Mouse (Mus musculus): Measurements from ENCODE around the gene 4931428F04Rik.
"Not testable (repeated sequence)": the region's sequence is repeated elsewhere in the genome, so short reads cannot be mapped to it uniquely, and the experiment has no call there.

4931428F04Rik gene

DNA sequence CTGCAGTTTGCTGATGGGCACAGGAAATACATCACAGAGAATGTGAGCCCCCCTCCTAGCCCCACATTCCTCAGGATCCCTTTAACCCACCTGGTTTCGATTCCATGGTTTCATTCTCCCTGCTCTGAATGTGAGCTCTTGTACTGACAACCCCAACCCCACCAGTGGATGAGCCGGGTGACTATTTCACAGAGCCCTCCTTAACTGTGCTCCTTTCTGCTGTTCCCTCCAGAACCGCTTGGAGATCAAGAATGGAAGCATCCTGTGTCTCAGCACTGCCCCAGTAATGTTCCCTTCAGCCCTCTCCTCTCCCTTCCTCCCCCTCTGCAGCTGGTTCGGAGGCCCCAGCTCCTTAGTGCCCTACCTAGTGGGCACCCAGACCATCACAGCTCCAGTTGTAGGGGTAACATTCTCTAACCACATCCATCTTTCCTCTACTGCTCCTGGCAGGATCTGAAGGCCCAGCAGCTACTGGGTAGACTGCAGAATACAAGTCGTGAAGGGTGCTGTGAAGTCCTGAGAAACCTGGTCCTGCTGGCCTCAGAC lies 16.6 kb upstream of the 4931428F04Rik start:
- no peak for DNase-seq

DNA sequence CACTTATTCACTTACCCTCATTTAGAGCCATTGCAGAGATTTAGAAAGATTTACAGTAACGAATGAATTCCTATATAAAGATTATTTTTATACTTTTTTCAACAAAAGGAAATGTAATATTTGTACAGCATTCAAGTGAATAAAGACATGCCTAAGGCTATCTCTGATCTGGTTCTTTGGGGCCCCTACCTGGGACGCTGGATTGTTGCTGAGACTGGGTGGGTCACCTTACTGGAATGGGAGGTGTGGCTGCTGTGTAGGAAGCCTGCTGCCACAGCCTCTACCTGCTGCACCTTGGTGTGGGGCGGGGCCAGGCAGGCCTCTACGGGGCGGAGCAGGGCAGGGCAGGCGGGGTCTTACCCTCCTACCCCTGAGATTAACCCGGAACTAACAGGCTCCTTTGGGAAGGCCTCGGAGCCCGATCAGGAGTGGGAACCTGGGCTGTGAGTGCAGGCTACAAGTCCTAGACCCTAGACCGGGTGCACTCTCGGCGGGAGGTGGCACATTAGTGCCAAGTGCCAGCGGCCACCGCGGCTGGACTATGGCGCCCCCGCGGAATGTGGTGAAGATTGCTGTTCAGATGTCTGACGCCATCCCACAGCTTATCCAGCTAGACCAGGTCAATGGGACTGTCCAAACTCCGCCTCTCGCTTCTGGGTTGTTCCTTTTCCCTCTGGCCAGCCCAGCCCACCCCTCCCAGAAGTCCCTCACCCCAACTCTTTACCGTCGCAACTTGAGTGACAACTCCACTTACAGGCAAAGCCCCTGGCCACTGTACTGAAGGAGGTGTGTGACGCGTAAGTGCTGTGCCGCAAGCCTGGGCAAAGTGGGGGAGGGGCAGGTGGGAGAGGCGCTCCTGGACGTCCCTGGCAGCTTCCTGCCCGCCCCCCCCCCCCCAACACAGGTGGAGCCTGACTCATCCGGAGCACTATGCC lies 15.8 kb upstream of the 4931428F04Rik start, which contains the start of gene Elmo3:
Gene Elmo3, plus strand, starts transcription at position 391 of the 935 bp plus-strand sequence.
- DNase-seq: peak; percentile 85

DNA sequence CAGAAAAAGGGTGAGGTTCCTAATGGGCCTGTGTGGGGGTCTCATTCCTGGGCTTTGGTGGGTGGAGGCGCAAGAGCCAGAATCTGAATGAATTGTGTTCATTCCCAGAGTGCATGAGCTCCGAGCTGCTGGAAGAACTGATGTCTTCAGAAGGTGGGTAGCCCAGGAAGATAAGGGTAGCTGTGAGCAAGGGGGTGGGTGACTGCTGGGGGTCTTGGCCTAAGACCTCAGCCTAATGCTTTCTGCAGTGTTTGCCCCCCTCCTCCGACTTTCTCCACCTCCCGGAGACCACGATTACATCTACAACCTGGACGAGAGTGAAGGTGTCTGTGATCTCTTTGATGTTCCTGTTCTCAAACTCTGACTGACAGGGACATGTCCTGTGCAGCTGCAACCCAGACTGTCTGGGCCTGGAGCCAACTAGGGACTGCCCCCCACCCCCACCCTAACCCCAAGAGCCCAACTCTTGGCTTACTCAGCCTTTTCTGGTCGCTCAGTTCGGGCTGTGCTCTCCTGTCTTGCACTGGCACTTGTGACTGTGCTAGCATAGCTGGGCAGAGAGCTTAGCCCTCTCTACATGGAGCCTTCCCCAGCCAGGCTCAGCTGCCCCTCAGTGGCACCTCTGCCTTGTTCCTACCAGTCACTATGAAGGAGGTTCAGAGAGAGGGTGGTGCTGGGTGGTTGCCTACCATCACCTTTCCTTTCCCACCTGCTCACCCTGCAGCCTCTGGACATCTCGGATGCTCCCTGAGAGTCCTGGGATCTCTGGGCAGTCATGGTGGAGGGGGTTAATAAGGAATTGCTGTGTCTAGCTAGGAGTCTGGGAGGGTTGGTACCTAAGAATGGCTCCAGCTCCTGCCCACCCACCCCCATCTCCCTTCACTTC lies 14.9 kb upstream of the 4931428F04Rik start:
- DNase-seq: no peak

DNA sequence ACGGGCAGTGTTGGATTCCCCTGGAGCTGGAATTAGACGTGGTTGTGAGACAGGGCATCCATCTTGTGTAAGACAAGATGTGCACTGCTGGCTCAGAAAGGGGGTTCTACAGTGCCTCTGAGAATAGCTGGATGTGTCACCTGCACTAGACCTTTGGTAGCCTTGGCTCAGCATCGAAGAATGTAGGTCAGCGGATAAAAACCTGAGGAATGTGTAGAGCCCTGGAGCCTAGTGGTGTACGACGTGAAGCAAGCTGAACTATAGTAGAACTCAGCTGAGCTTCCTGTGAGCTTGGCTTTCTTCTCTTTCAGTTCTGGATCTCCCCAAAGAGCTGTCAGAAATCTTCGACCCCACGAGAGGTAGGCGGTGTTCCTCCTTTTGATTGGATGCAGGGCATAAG lies 14.2 kb upstream of the 4931428F04Rik start:
- DNase-seq: no peak

DNA sequence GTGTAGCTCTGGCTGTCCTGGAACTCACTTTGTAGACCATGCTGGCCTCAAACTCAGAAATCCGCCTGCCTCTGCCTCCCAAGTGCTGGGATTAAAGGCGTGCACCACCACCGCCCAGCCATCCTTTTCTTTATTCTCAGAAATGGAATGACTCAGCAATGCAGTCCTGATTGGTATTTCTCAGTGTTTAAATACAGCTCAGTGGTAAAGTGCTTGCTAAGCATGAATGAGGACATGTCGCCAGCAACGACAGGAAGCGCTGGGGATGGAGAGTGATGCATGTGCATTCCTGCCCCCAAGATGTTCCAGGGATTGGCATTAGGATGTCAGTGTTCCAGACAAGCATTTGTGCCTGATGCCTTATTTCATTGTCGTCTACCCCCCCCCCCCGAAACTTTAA lies 13.7 kb upstream of the 4931428F04Rik start:
- DNase-seq: no peak

DNA sequence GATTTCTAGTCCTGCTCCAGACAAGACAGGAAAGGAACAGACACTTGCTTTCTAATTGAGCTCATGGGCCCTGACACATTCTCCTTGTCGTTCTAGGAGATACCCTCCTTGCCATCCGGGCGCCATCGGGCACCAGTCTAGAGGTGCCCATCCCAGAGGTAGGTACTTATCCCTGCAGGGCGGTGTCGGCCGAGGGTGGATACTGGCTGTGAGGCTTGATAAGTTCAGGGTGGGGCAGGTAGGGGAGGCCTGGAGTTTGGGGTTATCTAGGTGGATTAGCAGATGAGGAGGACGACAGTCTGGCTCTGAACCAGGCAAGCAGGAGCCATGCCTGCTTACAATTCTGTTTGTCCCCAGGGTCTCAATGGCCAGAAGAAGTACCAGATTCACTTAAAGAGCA lies 10.3 kb upstream of the 4931428F04Rik start:
- DNase-seq: no peak

DNA sequence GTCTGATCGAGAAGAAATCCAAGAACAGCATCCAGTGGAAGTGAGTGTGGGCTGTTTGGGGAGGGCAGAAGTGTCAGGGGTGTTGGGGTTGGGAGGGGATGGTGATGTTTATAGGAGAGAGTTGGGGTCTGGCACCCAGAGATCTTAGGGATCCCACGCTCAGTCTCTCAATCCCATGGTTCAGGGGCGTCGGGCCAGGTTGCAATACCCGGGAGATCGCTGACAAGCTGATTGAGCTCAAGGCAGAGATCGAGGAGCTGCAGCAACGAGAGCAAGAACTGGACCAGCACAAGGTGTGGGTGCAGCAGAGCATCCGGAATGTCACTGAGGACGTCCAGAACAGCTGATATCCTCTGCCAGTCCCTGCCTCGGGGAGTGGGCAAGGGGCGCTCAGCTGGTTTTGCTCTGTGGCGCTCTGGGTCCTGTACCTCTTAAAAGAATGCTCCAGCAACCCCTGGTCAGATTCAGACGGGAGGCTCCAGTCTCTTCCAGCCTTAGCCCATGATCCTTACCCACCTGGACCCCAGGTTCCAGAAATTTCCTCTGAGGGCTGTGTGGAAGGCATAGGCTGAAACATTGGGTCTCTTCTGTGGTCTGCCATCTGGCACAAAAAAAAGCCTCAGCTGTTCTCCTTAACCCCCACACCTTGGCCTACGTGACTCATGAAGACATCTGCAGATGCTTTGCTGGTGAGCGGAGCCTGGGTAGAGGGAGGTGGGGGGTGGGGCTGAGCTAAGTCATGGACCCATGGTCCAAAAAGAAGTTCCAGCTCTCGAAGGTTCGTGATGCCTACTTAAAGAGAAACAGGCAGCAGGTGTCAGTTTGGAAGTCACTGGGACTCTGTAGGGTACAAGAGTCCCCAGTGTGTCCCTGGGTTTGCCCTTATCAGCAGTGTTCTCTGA lies 8.9 kb upstream of the 4931428F04Rik start:
- no peak for DNase-seq

DNA sequence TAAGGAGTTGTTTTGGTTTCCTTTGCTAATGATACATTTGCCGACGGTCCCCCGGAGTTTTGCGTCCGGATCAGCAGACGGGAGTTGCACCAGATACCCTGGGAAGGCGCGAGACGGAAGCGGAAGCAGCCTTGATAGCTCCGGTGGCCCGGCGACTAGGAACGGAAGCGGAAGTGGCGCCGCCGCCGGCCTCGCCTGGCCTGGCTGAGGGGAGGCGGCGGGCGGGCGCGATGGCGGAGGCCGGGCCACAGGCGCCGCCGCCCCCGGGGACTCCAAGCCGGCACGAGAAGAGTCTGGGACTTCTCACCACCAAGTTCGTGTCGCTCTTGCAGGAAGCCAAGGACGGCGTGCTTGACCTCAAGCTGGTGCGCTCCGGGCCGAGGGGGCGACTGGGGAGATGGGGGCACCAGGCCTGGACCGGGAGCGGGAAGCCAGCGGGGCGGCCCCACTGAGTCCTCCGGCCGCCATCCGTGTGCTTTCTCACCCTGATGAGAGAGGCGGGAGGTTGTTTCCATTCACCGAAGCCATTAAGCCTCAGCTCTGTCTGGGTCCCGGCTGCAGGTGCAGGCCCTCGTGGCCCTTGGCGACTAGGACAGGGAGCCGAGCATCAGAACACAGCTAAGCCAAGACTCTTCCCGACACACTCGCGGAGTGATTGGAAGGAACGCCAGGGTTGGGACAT lies 8.0 kb upstream of the 4931428F04Rik start, which contains the start of gene E2f4:
Gene E2f4, plus strand, starts transcription at position 153 of the 682 bp plus-strand sequence.
- DNase-seq: peak; percentile 95

DNA sequence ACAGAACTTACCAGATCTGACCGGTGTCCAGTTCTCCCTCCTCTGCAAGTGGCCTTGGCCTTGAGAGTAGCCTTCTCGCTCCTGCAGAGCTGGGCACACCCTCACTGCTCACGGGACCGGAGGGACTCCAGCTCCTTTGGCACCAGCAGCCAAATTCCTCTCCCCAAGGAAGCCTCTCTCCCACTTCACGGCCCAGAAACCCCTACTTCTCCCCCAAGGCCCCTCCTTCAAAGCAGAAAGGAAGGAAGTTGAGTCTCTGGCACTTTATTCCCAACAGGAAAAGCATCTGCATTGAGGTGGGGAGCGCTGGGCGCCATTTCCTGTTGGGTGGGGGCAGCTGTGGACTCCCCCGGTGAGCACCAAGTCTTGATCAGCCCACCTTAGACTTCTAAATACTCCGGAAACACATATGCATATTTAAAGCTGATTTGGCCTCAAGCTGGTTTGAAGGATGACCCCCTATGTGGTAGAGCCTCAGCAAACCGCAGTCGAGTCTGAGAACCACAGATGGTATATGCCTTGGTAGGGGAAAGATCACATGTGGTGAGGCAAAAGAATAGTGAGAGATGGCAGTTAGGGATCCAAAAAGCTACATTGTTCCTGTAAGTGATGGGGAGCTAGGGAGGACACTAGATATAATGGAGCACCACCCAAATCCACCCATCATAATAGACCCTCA lies 6.4 kb upstream of the 4931428F04Rik start, which contains the start of gene Exoc3l:
Gene Exoc3l, minus strand, starts transcription at position 207 of the 679 bp plus-strand sequence.
- peak; percentile 61 for DNase-seq

DNA sequence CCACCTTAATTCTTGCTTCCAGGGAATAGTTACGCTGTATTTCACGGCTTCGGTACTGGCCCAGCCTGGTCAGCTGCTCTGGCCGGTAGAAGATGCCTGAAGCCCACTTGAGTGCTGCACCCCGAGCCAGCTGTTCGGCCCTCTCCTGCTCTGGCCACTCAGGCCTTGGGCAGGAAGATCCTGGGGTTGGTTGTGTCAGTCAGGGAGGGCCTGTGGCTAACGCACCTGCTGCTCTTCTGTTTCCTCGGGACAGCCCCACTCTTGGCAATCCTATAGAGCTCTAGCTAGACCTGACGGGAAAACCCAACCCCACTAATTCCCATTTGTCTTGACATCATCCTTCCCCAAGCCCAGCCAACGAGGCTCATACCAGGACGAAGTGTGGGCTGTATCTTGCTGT lies 5.6 kb upstream of the 4931428F04Rik start:
- DNase-seq: no peak

DNA sequence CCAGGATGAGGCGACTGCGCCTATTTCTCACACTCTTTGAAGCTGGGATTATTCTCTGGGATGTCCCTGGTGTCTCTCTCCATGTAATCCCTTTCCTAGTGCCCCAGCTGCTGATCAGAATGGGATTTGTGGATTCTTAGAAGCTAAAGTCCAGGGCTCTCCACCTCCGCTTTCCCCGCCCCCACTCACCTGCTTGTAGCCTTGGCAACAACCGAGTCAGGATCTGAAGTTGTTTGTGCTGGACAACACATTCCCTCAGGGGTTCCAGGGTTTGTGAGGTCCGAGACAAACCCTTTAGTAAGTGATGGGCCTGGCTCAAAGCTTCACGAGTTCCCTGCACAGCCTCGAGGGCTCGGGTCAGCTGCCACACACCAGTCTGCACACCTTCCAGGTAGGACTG lies 5.1 kb upstream of the 4931428F04Rik start:
- DNase-seq: no peak

DNA sequence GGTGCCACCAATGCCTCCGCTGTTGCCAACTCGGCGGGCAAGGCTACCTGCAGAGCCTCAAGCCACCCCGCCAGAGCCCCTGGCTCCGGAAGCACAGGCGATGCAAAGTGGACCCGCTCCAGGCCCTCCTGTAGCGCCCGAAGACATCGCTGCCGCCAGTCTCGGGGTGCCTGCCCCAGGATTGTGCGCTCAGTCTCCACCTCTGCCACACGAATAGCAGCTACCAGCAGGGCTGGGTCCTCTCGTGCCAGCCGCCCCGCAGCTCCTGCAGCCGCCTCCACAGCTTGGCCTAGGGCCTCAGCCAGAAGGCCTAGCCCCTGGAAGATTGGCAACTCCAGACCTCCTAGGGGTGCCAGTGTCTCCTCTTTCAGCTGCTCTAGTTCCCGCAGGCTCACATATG lies 3.7 kb upstream of the 4931428F04Rik start:
- DNase-seq: no peak

DNA sequence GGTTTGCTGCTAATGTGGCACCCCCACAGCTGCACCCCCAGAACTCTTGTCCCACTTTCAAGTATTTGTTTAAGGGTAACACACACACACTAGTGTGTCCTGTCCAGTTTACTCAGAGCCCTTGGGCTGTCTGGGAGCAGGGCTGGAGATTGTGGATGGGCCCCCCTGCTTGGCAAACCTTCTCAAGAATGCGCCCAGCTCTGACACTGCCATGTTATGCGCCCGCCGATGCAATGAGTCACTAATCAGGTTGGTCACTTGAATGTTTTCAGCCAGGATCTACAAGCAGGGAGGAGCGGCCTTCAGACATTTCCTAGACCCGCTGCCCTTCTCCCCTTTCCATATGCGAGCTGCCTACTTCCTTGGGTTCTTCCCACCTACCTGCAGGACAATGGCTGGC lies 2.8 kb upstream of the 4931428F04Rik start:
- no peak for DNase-seq

DNA sequence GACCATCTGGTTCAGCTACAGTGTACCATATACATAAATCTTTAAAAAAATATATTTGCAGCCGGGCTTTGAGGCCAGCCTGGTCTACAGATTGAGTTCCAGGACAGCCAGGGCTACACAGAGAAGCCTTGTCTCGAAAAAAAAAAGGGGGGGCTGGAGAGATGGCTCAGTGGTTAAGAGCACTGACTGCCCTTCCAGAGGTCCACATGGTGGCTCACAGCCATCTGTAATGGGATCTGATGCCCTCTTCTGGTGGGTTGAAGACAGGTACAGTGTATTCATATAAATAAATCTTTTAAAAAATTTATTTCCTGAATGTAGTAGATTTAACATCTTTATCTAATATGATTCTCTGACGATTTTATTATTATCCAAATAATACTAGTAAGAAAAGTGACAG lies 2.1 kb upstream of the 4931428F04Rik start:
- not testable (repeated sequence) for DNase-seq

DNA sequence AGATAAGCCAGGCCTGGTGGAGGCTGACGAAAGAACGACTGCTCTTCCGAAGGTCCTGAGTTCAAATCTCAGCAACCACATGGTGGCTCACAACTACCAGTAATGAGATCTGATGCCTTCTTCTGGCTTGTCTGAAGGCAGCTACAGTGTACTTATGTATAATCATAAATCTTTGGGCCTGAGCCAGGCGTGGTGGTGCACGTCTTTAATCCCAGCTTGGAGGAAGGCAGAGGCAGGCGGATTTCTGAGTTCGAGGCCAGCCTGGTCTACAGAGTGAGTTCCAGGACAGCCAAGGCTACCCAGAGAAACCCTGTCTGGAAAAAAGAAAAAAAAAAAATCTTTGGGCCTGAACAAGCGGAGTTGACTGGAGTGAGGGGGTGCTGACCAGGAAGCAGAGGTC lies 1.7 kb upstream of the 4931428F04Rik start:
- DNase-seq: not testable (repeated sequence)

DNA sequence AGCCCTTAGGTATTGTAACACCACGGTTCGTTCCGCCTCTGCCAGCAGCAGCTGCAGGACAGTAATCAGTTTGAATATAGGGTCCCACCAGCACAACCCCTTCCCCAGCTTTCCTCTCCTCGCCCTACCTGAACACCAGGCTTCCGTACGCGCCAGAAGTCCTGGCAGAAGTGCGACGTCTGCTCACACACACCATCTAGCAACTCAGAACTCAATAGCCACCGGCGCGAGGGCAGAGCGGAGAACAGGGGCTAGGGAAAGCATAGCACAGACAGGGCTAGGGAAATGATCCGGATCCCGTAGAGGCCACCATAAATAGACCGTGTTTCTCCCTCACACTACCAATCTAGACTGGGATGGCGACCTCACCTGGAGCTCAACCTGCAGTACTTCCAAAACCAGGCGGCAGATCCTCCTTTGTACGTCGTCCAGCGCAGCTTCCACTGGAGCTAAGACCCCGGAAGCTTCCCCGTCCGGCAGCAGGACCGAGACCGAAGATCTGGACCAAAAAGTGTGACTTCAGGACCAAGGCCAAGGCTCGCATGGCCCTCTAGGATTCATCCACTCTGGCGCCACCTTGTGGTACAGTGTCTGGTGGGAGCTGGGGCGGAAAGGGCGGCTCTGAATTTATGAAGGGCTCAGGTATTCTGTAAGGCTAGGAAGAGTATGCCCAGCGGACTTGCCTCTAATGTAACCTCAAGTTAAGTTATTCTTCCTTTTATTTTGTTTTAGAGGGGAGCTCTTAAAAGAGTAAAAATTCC lies 1.1 kb upstream of the 4931428F04Rik start:
- DNase-seq: peak; percentile 96

DNA sequence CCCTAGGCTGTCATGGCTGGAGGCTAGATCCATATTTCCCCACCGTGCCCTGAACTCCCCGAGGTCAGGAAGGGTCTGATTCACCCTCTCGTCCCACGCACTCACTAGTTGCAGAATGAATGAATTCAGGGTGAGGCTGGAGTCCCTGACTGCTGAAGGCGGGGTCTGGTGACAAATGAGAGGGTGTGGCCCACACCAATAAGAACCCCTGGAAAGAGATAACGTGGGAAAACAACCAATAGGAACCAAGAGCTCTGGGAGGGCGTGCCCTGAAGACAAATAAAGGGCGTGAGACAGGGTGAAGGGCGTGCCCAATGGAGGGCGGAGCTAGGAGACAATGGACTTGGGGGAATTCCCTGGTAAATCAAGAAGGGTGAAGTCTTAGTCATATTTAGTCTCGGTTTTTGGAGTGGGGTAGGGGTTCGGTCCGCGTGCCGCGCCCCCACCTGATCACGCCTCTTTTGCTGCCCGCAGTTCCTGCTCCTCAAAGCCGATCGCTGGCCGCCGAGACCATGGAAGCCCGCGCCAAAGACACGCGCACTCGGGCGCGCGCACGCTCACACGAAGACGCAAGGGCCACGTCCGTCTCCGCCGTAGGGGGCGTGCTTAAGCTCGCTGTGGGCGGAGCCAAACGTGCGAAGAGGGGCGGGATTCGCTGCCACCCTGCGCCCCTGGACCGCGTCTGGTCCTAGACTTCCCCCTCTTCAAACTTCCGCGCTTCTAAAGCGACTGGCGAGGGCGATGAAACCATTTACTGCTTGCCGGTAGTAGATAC lies 519 bp downstream of the 4931428F04Rik start:
- peak; percentile 97 for DNase-seq

DNA sequence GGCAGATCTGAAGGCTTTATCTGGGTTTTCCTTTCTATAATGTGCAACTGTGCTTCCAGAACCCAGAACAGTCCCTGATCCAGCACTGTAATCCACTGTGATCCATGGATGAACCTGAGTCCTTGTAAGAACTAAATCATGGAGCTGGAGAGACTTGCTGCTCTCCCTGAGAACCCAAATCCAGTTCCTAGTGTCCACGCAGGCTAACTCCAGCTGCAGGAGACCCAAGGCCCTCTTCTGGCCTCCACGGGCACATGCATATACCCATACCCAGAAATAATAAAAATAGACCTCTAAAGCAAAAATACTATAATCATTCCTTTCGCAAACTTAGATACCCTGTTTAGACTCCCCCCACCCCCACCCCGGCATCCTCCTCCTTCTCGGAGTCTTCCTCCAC lies 1.4 kb downstream of the 4931428F04Rik start:
- no peak for DNase-seq

DNA sequence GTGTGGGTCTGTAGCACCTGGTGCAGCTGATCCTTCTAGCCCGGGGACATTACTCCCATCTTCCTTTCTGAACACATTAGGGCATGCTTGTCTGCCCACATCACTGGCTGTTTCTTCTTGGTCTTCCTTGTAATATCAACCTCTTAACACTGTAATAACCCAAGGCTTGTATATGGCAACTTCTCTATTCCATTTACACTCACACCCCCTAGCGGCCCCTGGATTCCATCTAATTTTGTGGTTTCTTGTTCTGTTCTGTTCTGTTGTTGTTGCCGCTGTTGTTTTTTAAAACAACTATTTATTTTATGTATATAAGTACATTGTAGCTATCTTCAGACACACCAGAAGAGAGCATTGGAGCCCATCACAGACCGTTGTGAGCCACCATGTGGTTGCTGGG lies 2.8 kb downstream of the 4931428F04Rik start:
- DNase-seq: no peak

All from lung, postnatal 10 days (tissue).